Mouse (Mus musculus): ENCODE measurements at regions not wholly inside any gene's neighbourhood (a gene's known extent, or its start where the extent isn't known, plus 50 kb on each side); places are given as distances from the start of the nearest gene placed in this dataset.

DNA sequence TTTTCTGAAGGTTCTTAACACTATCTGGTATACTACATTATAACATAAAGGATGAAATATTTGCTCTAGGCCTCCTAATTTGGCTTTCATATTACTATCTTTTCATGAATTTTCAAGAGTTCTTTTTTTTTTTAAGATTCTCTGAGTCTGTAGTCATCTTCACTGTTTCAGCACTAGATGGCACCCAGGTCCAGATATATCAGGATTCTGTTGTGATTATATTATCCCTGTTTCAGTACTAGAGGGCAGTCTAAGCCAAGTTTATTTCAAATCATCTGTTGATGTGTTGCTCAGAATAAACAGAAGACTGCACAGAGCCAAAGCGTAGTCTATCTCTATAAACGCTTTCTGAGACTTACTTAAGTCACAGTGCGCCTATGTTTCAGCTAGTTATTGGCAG, 1760.2 kb upstream of the Acvr2a start:
- DNase-seq, result no peak

DNA sequence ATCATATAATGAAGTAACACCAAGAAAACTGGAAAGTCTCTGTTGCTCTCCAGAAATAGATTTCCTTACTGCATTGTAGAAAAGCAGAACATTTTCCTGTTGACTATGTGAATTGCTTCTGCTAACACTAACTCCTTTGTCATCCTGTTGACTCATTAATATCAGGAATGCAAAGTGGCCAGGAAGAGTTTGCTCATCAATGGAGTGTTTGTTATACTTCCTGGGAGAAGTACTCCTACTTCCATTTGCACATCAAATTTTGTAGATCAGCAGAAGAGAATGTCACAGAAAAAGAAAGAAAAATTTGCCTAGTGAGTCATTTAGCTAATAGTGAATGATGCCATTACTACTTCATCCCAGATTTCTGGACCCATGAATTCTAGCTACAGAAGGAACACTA, 1739.7 kb upstream of the Acvr2a start:
- DNase-seq, result no peak

DNA sequence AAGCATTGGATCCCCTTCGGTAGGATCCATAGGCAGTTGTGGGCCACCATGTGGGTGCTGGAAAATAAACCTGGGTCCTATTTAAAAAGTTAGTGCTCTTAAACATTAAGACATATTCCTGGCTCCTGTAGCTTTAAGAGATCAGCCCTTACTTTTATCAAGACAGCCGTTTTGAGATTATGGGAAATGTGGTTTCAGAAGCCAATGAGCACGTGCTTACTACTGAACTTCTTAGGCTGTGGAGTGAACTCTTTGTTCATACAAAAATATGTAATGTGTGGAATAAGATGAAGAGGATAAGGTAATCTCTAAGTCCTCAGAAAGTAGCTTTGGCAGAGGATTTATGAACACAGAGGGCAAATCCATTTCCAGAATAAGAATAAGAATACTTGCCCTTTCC, 1738.7 kb upstream of the Acvr2a start:
- no peak for DNase-seq

DNA sequence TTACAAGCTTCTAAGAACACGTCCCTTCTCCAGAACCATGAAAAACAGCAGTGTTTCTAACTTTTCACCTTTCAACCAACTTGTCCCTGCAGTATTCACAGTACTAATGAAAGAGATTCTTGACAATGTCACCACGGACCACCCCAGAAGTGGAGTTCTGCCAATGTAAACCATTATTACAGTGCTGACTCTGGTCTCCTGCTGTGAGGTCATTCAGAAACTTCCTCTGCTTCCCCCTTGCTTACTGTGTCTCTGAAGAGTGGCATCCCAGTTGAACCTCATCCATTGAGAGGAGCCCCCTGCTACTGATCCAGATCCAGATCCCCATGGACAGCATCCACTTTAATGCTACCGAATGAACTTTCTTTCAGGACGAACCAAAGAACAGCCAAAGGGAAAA, 1725.3 kb upstream of the Acvr2a start:
- DNase-seq, result peak; percentile 6 to 10

DNA sequence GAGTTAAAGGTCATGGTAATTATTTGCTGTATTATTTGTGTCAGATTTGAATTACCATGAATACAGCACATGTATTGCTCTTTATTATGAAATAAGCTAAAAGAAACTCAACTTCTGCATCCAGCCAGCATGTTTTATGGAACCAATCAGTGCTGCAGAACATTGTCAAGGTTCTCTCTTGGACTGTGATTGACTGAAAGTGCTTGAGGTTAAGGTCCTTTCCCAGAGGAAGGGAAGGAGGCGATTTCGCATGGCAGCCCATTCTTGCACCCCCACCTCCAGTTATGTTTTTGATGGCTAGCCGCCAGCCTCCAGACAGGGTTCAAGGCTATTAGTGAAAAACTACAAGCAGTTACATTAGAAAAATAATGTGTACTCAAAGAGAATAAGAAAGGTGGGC, 1717.9 kb upstream of the Acvr2a start:
- DNase-seq, result no peak

DNA sequence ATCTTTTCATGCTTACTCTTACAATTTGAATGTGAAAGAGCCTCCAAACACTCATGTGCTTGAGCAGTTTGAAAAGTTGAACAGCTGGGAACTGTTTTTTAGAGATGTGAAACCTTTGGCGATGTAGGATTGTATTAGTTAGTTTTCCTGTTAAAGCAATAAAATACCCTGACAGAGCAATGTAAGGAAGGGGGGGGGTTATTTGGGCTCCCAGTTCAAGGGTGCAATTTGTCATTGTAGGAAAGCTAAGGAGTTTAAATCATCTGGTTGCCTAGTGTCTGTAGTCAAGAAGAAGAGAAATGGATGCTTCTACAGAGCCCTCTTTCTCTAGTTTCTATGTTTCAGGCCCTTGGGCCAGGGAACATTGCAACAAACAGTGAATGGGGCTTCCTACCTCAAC, 1674.5 kb upstream of the Acvr2a start:
- no peak for DNase-seq

DNA sequence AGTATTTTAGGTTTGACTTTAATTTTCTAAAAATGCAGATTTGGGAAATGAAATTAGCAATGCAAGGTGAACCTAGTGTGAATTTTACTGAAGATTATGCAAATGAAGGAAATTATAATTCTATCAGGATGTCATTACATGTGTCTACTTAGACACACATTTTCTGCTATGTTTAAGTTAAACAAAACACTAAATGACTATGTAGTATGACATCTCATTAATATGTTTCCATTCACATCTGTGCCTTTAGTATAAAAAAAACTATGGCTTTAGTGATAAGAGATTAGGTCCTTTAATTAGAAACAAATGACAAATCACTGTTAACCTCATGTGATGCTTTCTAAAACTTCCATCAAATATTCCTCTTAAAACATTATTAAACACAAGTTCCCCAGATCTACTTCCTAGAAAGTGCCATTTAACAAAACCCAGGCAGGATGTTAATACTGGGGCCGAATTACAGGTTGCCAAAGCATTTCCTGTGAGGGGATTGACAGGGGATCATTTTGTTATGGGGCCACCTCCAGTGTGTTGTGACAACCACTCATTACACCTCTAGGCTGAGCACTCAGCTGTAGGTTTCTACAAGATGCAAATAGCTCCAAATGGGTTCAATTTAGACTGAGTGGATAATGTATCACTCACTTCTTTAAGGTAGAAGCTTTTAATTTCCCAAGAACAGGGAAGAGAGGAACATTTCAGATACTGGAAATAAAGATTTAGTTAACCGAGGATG, 1629.7 kb upstream of the Acvr2a start:
- DNase-seq, result no peak

All from cerebellum, postnatal 36 days (tissue).